Mouse (Mus musculus): ENCODE results near the gene Nxpe4. TPM values are rescaled to one million over a fixed set of nuclear protein-coding genes. Genes with fewer than 3 reads are reported as not detected.

The Nxpe4 gene
- polyA plus RNA-seq, 1 experiment from 2014 or later = 6.1 TPM

DNA sequence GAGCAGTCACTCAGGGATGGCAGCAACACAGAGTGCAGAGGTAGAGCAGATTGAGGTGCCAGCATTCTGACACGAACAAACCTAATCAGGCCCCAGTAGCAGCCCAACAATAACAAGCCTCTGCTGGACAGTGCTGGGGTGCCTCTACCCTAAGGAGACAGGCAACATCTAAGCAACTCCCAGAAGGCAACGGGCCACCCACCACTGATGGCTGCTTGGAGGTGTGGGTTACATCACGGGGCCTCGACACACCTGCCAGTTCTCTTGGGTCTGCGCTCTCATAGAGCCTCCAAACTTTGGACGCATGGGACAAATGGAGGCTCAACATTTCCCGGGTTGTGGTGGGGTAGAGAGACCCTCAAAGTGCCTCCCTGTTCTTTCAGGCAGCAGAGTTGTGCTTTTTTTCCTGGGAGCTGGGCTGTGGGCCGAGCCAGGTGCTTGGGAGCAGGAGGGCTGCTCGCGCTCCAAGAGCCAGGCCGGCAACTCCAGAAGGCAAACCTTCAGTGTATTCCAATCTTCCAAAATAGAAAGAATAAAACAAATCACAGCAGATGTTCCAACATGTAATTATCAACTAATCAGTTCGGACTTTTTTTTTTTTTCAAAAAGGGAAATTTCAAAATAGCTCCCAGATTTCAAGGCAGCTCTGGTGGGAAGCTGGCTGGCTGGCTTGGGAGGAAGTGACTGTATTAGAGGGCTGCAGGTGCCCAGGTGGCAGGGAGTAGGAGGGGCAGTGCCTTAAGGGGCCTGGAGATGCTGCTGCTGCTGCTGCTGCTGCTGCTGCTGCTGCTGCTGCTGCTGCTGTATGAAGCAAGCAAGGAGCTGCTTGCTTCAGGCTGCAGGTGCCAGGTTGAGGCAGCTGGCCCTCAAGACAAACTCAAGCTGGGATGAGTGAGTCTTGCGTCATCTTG is 54.5 kb downstream of the Nxpe4 start:
- 77% methylated on average over 13 of the region's 13 CpGs for WGBS
- Histone ChIP-seq H3K4me2 (ENCODE audit: low read length) (no peak overlapping the region), H3K9me3 (replicated peaks; ENCODE audit: control insufficient read depth, low read length) (no peaks in the 10 kb centered on the region), H3K27me3 (replicated peaks; ENCODE audit: control insufficient read depth, insufficient read depth, low read length) (no peaks in the 10 kb centered on the region), H3K9ac (ENCODE audit: low read length) (no peak overlapping the region), H3K4me3 (ENCODE audit: low read depth, low read length) (no peak overlapping the region), H3K27ac (ENCODE audit: low read depth, low read length) (no peak overlapping the region), H3K4me1 (ENCODE audit: control insufficient read depth, insufficient read depth, low read length) (no peaks in the 10 kb centered on the region; the same call in 1 of the 2 replicates), H3K36me3 (ENCODE audit: control insufficient read depth, insufficient read depth, low read length) (no peaks in the 10 kb centered on the region)
- peak; percentile 66 for DNase-seq (ENCODE audit: low spot score)
- peak; percentile 57; the same call in 1 of the 2 replicates for ATAC-seq

DNA sequence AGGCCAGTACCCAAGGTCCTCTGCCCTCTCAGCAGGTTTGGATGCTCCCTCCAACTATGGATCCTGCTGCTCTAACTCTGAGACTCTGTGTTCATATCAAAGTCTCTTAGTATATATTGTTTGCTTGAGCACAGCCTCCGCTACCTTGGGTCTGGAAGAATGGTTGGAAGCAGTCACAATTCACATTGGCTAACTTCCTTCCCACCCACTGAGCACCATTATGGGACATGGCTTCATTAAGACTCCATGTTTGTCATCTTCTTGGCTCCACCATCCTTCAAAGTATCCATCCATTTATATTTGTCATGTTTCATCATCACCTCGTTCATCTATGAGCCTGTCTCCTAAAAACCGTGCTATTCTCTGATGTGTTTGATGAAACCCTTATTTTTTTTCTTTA is 68.9 kb downstream of the Nxpe4 start:
- no peak for ATAC-seq
- Histone ChIP-seq H3K27me3 (replicated peaks; ENCODE audit: control insufficient read depth, insufficient read depth, low read length) (no peaks in the 10 kb centered on the region), H3K9ac (ENCODE audit: low read length) (no peak overlapping the region), H3K4me1 (ENCODE audit: control insufficient read depth, insufficient read depth, low read length) (no peaks in the 10 kb centered on the region), H3K4me3 (ENCODE audit: low read depth, low read length) (no peak overlapping the region), H3K9me3 (replicated peaks; ENCODE audit: control insufficient read depth, low read length) (no peaks in the 10 kb centered on the region), H3K36me3 (ENCODE audit: control insufficient read depth, insufficient read depth, low read length) (no peaks in the 10 kb centered on the region), H3K4me2 (ENCODE audit: low read length) (no peak overlapping the region), H3K27ac (ENCODE audit: low read depth, low read length) (no peak overlapping the region)
- 91% methylated on average over 3 of the region's 3 CpGs for WGBS
- DNase-seq (ENCODE audit: low spot score) = no peak

DNA sequence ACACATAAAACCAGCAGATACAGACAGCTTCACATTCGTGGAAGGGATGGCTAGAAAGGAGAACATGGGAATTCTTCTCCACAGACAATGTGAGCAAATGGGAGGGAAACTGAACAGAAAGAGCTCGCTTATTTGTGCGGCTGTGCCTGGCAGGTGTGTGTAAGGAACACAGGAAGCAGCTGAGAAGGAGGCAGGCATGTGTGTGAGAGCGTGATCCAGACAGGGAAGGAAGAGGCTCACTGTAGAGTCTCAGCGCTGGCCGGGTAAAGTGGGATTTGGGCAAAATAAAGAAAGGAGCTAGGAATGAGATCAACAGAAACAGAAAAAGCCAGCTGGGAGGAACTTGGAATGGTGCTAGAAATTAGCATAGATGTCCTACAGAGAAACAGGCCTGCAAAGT is 74.6 kb downstream of the Nxpe4 start:
- no peak overlapping the region for H3K4me2 ChIP-seq (ENCODE audit: low read length)
- WGBS = 78% methylated on average over 6 of the region's 6 CpGs
- no peaks in the 10 kb centered on the region for H3K4me1 ChIP-seq (ENCODE audit: control insufficient read depth, insufficient read depth, low read length)
- ATAC-seq = no peak
- H3K36me3 ChIP-seq (ENCODE audit: control insufficient read depth, insufficient read depth, low read length) = no peaks in the 10 kb centered on the region
- H3K27me3 ChIP-seq (replicated peaks; ENCODE audit: control insufficient read depth, insufficient read depth, low read length) = no peaks in the 10 kb centered on the region
- no peak overlapping the region for H3K4me3 ChIP-seq (ENCODE audit: low read depth, low read length)
- H3K9ac ChIP-seq (ENCODE audit: low read length) = no peak overlapping the region
- H3K27ac ChIP-seq (ENCODE audit: low read depth, low read length) = no peak overlapping the region
- H3K9me3 ChIP-seq (replicated peaks; ENCODE audit: control insufficient read depth, low read length) = no peaks in the 10 kb centered on the region
- DNase-seq (ENCODE audit: low spot score) = no peak

DNA sequence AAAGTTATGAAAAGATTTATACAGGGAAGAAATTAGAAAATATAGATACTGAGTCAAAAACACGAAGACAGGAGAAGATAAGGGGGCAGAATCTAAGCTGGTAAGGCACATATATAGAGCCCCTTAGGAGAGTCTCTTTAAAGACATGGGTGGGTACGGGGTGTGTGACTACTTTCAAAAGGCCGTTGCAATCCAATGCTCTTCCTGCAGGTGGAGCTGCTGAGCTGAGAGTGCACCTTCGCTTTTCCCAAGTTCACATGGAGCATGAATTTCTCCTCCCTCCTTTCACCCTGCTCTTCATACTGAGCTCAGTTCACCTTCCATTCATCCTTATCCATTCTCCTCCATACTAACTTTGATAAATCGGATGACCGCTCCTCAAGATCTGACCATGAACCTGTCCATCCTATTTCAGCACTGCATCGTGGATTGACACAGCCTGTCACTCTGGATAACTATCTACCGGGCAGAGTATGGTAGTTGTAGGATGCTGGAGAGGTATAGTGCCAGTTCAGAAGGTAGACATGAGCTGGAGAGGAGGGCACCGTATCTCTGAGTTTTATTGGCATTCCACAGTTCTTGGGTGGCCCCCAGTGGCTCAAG is 76.4 kb downstream of the Nxpe4 start:
- Histone ChIP-seq H3K36me3 (ENCODE audit: control insufficient read depth, insufficient read depth, low read length) (no peaks in the 10 kb centered on the region), H3K27ac (ENCODE audit: low read depth, low read length) (no peak overlapping the region), H3K4me1 (ENCODE audit: control insufficient read depth, insufficient read depth, low read length) (no peaks in the 10 kb centered on the region), H3K27me3 (replicated peaks; ENCODE audit: control insufficient read depth, insufficient read depth, low read length) (no peaks in the 10 kb centered on the region), H3K9me3 (replicated peaks; ENCODE audit: control insufficient read depth, low read length) (no peaks in the 10 kb centered on the region), H3K4me3 (ENCODE audit: low read depth, low read length) (no peak overlapping the region), H3K4me2 (ENCODE audit: low read length) (no peak overlapping the region), H3K9ac (ENCODE audit: low read length) (no peak overlapping the region)
- WGBS = 82% methylated on average over 9 of the region's 9 CpGs
- DNase-seq (ENCODE audit: low spot score) (no peak), ATAC-seq (no peak)

DNA sequence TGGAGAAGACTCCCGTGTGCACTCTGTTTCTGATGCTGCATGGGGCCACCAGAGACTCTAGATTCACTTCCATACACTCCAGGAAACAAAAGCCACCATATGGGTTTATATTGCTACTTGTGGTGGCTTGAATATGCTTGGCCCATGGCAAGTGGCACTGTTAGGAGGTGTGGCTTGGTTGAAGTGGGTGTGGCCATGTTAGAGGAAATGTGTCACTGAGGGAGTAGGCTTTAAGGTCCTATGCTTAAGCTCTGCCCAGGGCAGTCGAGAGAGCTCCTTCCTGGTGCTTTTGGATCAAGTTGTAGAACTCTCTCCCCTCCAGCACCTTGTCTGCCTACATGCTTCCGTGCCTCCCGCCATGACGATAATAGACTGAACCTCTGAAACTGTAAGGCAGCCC is 77.6 kb downstream of the Nxpe4 start:
- Histone ChIP-seq H3K4me3 (ENCODE audit: low read depth, low read length) (no peak overlapping the region), H3K9me3 (replicated peaks; ENCODE audit: control insufficient read depth, low read length) (no peaks in the 10 kb centered on the region), H3K27ac (ENCODE audit: low read depth, low read length) (no peak overlapping the region), H3K9ac (ENCODE audit: low read length) (no peak overlapping the region), H3K4me2 (ENCODE audit: low read length) (no peak overlapping the region), H3K36me3 (ENCODE audit: control insufficient read depth, insufficient read depth, low read length) (no peaks in the 10 kb centered on the region), H3K27me3 (replicated peaks; ENCODE audit: control insufficient read depth, insufficient read depth, low read length) (no peaks in the 10 kb centered on the region), H3K4me1 (ENCODE audit: control insufficient read depth, insufficient read depth, low read length) (no peaks in the 10 kb centered on the region)
- ATAC-seq (no peak), DNase-seq (ENCODE audit: low spot score) (no peak)
- WGBS = 90% methylated on average over 5 of the region's 5 CpGs

DNA sequence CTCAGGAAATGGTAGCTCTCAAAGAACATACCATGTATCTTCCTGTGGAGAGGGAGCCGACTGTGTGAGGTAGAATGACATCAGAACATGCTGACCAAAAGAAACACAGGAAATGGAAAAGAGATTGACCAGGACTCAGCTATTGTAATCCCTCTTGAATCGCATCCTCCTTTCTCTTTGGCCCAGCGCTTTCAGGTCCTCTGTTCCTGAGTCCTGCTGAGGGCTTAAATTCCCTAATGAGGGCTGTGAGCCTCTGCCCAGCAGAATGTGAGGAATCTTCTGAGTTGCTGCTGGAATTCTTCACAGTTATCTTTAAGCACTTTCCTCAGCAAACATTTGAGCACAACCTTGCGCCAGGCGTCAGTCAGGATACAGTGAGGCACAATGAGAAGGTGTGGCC is 78.6 kb downstream of the Nxpe4 start:
- no peak for DNase-seq (ENCODE audit: low spot score)
- H3K4me3 ChIP-seq (ENCODE audit: low read depth, low read length) = no peak overlapping the region
- ATAC-seq = no peak
- no peaks in the 10 kb centered on the region for H3K9me3 ChIP-seq (replicated peaks; ENCODE audit: control insufficient read depth, low read length)
- no peaks in the 10 kb centered on the region for H3K36me3 ChIP-seq (ENCODE audit: control insufficient read depth, insufficient read depth, low read length)
- peaks cover 3% of the 10 kb centered on the region for H3K4me1 ChIP-seq (ENCODE audit: control insufficient read depth, insufficient read depth, low read length)
- 43% methylated on average over 5 of the region's 5 CpGs for WGBS
- H3K27me3 ChIP-seq (replicated peaks; ENCODE audit: control insufficient read depth, insufficient read depth, low read length) = no peaks in the 10 kb centered on the region
- H3K9ac ChIP-seq (ENCODE audit: low read length) = no peak overlapping the region
- H3K27ac ChIP-seq (ENCODE audit: low read depth, low read length) = no peak overlapping the region
- H3K4me2 ChIP-seq (ENCODE audit: low read length) = no peak overlapping the region

DNA sequence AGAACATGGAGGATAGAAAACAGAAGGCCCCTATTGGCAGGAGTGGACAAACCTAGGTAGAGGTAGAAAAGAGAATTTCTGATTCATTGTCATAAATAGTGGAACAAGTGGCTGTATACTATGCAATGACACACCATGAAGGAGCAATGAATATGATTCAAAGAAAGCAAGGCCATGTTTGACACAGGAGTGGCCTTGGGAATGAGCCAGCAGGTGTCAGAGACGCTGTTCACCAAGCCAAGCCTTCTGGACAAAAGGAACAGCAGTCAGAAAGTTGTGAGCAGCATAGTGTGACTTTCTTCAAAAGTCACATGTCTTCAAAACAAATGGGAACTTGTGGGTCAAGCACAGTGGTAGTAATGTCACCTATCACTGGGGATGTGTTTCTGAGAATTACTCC is 80.0 kb downstream of the Nxpe4 start:
- H3K27ac ChIP-seq (ENCODE audit: low read depth, low read length) = no peak overlapping the region
- WGBS = 83% methylated on average over 1 of the region's 1 CpGs
- H3K4me2 ChIP-seq (ENCODE audit: low read length) = no peak overlapping the region
- no peak overlapping the region for H3K9ac ChIP-seq (ENCODE audit: low read length)
- no peaks in the 10 kb centered on the region for H3K36me3 ChIP-seq (ENCODE audit: control insufficient read depth, insufficient read depth, low read length)
- no peak overlapping the region for H3K4me3 ChIP-seq (ENCODE audit: low read depth, low read length)
- ATAC-seq (no peak), DNase-seq (ENCODE audit: low spot score) (no peak)
- H3K9me3 ChIP-seq (replicated peaks; ENCODE audit: control insufficient read depth, low read length) = no peaks in the 10 kb centered on the region
- no peaks in the 10 kb centered on the region for H3K27me3 ChIP-seq (replicated peaks; ENCODE audit: control insufficient read depth, insufficient read depth, low read length)
- H3K4me1 ChIP-seq (ENCODE audit: control insufficient read depth, insufficient read depth, low read length) = peaks cover 6% of the 10 kb centered on the region

DNA sequence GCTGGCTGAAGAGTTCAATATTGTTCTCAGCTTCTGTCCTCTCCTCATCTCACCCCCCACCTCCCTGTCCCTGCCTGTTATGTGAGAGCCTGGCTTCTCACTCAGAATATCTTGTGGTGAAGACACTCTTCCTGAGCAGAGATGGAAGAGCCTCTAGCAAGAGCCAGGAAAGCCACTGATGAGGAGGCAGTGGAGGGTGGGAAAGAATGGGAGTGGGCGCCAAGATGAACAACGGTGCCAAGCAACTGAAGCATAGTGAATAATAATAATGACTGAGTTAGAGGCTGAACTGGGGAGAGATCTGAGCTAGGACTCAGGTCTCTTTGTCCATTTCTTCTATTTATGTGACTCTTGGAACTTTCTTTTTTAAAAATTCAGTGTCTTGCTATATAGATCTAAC is 80.9 kb downstream of the Nxpe4 start:
- H3K27ac ChIP-seq (ENCODE audit: low read depth, low read length) = no peak overlapping the region
- H3K4me2 ChIP-seq (ENCODE audit: low read length) = no peak overlapping the region
- no peaks in the 10 kb centered on the region for H3K9me3 ChIP-seq (replicated peaks; ENCODE audit: control insufficient read depth, low read length)
- peaks cover 6% of the 10 kb centered on the region for H3K4me1 ChIP-seq (ENCODE audit: control insufficient read depth, insufficient read depth, low read length)
- H3K9ac ChIP-seq (ENCODE audit: low read length) = no peak overlapping the region
- ATAC-seq (no peak), DNase-seq (ENCODE audit: low spot score) (no peak)
- H3K27me3 ChIP-seq (replicated peaks; ENCODE audit: control insufficient read depth, insufficient read depth, low read length) = no peaks in the 10 kb centered on the region
- no peak overlapping the region for H3K4me3 ChIP-seq (ENCODE audit: low read depth, low read length)
- 82% methylated on average over 2 of the region's 2 CpGs for WGBS
- no peaks in the 10 kb centered on the region for H3K36me3 ChIP-seq (ENCODE audit: control insufficient read depth, insufficient read depth, low read length)

DNA sequence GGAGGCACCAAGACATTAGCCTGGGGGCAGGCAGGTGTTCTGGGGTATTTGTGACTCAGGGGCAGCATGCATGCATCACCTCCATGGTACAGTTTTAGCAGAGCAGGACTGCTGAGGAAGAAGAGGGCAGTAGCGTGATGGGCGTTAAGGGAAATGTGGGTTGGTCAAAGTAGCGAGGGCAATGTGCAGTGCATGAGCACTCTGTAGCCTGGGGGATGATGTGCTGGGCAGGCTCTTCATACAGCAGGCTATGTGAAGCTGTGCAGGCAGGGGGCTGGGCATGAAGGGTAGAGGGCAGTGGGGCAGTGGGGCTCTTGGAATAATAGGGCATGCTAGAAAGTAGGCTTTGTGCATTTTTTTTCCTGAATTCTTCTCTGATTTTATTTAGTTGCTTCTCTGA is 82.4 kb downstream of the Nxpe4 start:
- Histone ChIP-seq H3K4me1 (ENCODE audit: control insufficient read depth, insufficient read depth, low read length) (peaks cover 6% of the 10 kb centered on the region), H3K27ac (ENCODE audit: low read depth, low read length) (no peak overlapping the region), H3K36me3 (ENCODE audit: control insufficient read depth, insufficient read depth, low read length) (no peaks in the 10 kb centered on the region), H3K4me2 (ENCODE audit: low read length) (no peak overlapping the region), H3K4me3 (ENCODE audit: low read depth, low read length) (no peak overlapping the region), H3K27me3 (replicated peaks; ENCODE audit: control insufficient read depth, insufficient read depth, low read length) (no peaks in the 10 kb centered on the region), H3K9ac (ENCODE audit: low read length) (no peak overlapping the region), H3K9me3 (replicated peaks; ENCODE audit: control insufficient read depth, low read length) (no peaks in the 10 kb centered on the region)
- DNase-seq (ENCODE audit: low spot score) (no peak), ATAC-seq (no peak)
- WGBS = 82% methylated on average over 3 of the region's 3 CpGs

Measured in forebrain, embryonic 14.5 days (tissue).